Mouse (Mus musculus) ES-E14 (cell line): ENCODE data around the gene Gstt4. TPM values are rescaled to one million over a fixed set of nuclear protein-coding genes. Genes with fewer than 3 reads are reported as not detected.
A peak's percentile ranks its signal among the peaks of the same experiment; 100 is the strongest.

ENCODE experiments used
- DNase-seq: peaks from one replicate; pipeline ENCODE4 v3.0.0-alpha.2; 2013; ENCODE audit warnings: low read depth, low spot score
- H3K27ac ChIP-seq: 2 replicates; pipeline ENCODE4 v1.5.1; 2012; ENCODE audit warnings: low read depth, mild to moderate bottlenecking, low read length, moderate library complexity, mixed read lengths; ENCODE audit not compliant: poor library complexity, insufficient read depth, severe bottlenecking
- H3K36me3 ChIP-seq: 2 replicates; pipeline ENCODE4 v1.6.1; 2012; ENCODE audit warnings: mild to moderate bottlenecking, low read length, moderate library complexity, mixed read lengths; ENCODE audit not compliant: control insufficient read depth, poor library complexity, insufficient read depth, severe bottlenecking
- H3K4me1 ChIP-seq, 2 experiments: fragments of 150-350 bp in 1 of 2; sonication (generic) in 1 of 2; 2 replicates each; pipeline ENCODE4 v1.6.1; 2012; ENCODE audit warnings: low read length in 2 of 2, mild to moderate bottlenecking in 1 of 2, mixed read lengths in 1 of 2; ENCODE audit not compliant: control insufficient read depth in 2 of 2, insufficient read depth in 2 of 2, poor library complexity in 1 of 2
- H3K4me3 ChIP-seq, 2 experiments: fragments of 150-350 bp in 1 of 2; sonication (generic) in 1 of 2; 2 replicates each; pipeline ENCODE4 v1.5.1; 2012; ENCODE audit warnings: low read length in 2 of 2, low read depth in 1 of 2, mild to moderate bottlenecking in 1 of 2, mixed read lengths in 1 of 2; ENCODE audit not compliant: insufficient read depth in 1 of 2, poor library complexity in 1 of 2, severe bottlenecking in 1 of 2
- H3K9ac ChIP-seq: 2 replicates; pipeline ENCODE4 v1.6.1; 2012; ENCODE audit warnings: low read depth, mild to moderate bottlenecking, low read length, mixed read lengths; ENCODE audit not compliant: poor library complexity, insufficient read depth, severe bottlenecking
- H3K9me3 ChIP-seq: fragments of 150-350 bp; sonication (generic); 2 replicates; pipeline ENCODE4 v1.6.1; 2012; ENCODE audit warnings: low read depth, mild to moderate bottlenecking, low read length; ENCODE audit not compliant: control insufficient read depth, insufficient read depth
- CHD2 ChIP-seq: IDR thresholded peaks from 2 replicates; pipeline ENCODE4 v1.6.1; 2014; ENCODE audit warnings: mild to moderate bottlenecking, low read depth, low read length, inconsistent platforms
- HCFC1 ChIP-seq: IDR thresholded peaks from 2 replicates; pipeline ENCODE4 v1.6.1; 2012; ENCODE audit warnings: low read length, inconsistent platforms, borderline replicate concordance; ENCODE audit not compliant: insufficient read depth
- MAFK ChIP-seq: IDR thresholded peaks from 2 replicates; pipeline ENCODE4 v1.6.1; 2014; ENCODE audit warnings: mild to moderate bottlenecking, low read depth, low read length, inconsistent platforms; ENCODE audit not compliant: insufficient read depth
- ZC3H11A ChIP-seq: IDR thresholded peaks from 2 replicates; pipeline ENCODE4 v1.6.1; 2012; ENCODE audit warnings: low read depth, mild to moderate bottlenecking, inconsistent platforms, low read length, borderline replicate concordance
- ZNF384 ChIP-seq: IDR thresholded peaks from 2 replicates; pipeline ENCODE4 v1.6.1; 2012; ENCODE audit warnings: low read depth, low read length, inconsistent platforms
- in situ Hi-C, 2 experiments: fragments of 600-800 bp; cut with MboI; formaldehyde crosslinking; loops; one replicate each; pipeline ENCODE4 v1.15.1; 2025; ENCODE audit warnings: low sequenced_read_pairs in 2 of 2, inconsistent platforms in 1 of 2; ENCODE audit not compliant: unreplicated experiment in 2 of 2
- total RNA-seq: library from RNA; depleted of rRNA; stranded (reverse); fragments of 300-350 nt; gene quantifications from 2 replicates; pipeline ENCODE4 v1.2.3, GENCODE M21; 2012

Gene Gstt4
- total RNA-seq, 1 experiment: not detected

DNA sequence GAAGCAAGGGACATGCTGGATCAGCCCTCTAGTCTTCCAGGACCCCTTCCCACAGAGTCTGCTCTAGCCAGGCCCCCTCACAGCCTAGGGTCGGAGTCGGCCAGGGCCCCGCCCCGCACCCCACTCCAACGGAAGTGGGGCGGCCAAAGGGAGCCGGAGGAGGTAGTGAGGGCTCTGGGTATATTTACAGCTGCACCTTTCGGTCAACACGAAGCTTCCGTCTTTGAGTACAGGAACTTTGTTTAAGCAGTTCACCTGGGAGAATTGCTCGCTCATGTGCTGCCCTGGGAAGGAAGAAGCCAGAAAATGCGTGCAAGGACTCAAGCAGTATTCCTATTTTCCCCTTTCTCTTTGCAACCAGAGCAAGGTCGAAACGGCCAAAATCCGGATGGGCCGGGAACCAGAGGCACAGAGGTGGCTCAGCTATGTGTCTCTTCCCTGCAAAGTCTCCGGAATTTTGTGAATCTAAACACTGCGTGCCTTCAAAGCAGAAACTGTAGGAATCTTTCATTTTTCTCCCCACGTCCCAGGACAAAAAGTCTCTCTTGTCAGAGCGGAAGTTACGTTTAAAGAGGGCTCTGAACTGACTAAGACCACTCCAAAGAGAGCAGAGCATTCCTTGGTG lies 11.2 kb upstream of the Gstt4 start:
- Histone ChIP-seq H3K27ac (peak overlapping the region; percentile 46; the same call in 1 of the 2 replicates), H3K9me3 (no peaks in the 10 kb centered on the region), H3K4me1 (peaks cover 3 to 16% of the 10 kb centered on the region in 2 experiments), H3K9ac (peak overlapping the region; percentile 83), H3K4me3 (peak overlapping the region; percentile 79 to 84), H3K36me3 (peaks cover 3% of the 10 kb centered on the region; the same call in 1 of the 2 replicates)
- in situ Hi-C loops: no loop called here
- TF ChIP-seq HCFC1 (no peak), CHD2 (no peak), MAFK (no peak), ZNF384 (no peak), ZC3H11A (no peak)
- no peak for DNase-seq

DNA sequence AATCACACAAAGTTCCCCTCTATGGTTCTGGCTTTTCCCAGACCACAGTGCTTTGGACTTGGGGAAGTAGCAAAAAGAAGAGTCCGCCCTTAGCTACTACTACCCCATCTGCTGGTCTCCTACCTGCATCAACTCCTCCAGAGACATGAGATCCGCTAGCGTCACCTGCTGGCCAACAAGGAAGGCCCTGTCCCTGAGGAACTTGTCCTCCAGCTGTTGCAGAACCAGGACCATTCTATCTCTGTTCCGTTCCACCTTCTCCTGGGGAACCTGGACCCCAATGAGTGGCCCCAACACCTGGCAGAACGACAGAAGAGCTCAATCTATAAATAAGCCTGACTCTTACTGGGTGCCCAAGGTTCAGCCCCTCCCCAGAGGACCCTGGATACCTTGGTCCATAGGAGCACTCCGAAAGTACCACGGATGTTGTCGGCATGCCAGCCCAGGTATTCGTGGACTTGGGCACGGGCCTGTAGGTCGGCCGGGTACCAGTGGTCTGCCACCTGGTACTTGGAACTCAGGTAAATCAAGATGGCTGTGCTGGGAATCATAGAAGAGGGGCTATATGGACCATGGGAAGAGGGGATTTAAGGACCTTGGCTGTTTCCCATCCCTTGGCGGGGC lies 10.0 kb upstream of the Gstt4 start:
- no peak for DNase-seq

DNA sequence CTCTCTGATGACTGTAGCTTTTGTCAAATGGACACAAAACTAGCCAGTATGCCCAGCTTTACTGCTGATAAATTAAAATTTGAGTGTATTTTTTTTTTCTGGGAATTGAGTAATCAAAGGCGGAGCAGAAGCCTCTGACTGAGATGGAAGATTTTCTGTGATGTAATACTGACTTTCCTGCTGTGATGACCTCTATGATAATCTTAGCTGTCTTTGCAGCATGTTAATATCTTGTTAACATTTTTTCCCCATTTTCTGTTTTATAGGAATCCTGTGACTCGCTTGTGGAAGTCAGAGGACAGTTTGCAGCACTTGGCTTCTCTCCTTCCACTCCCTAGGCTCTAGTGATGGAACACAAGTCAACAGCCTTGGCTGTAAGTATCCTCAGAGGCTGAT lies 7.9 kb upstream of the Gstt4 start:
- Histone ChIP-seq H3K9me3 (no peaks in the 10 kb centered on the region), H3K4me3 (no peak overlapping the region), H3K36me3 (peaks cover 3% of the 10 kb centered on the region; the same call in 1 of the 2 replicates), H3K9ac (no peak overlapping the region), H3K4me1 (peaks cover 0 to 11% of the 10 kb centered on the region in 2 experiments; a peak in 2 of 4 replicates), H3K27ac (no peak overlapping the region)
- TF ChIP-seq ZC3H11A: no peak
- no peak for TF ChIP-seq MAFK
- TF ChIP-seq CHD2: no peak
- TF ChIP-seq HCFC1: no peak
- TF ChIP-seq ZNF384: no peak
- in situ Hi-C loops: no loop called here
- no peak for DNase-seq

More for the DNA sequence above, 10.0 kb upstream of the Gstt4 start:
- Histone ChIP-seq H3K9me3 (no peaks in the 10 kb centered on the region), H3K27ac (peak overlapping the region; percentile 13; the same call in 1 of the 2 replicates), H3K4me1 (peaks cover 3 to 12% of the 10 kb centered on the region in 2 experiments), H3K9ac (no peak overlapping the region), H3K36me3 (peaks cover 3% of the 10 kb centered on the region; the same call in 1 of the 2 replicates), H3K4me3 (no peak overlapping the region)
- in situ Hi-C loops: no loop called here
- TF ChIP-seq HCFC1: no peak
- no peak for TF ChIP-seq MAFK
- peak; percentile 78 for TF ChIP-seq ZC3H11A
- no peak for TF ChIP-seq CHD2

DNA sequence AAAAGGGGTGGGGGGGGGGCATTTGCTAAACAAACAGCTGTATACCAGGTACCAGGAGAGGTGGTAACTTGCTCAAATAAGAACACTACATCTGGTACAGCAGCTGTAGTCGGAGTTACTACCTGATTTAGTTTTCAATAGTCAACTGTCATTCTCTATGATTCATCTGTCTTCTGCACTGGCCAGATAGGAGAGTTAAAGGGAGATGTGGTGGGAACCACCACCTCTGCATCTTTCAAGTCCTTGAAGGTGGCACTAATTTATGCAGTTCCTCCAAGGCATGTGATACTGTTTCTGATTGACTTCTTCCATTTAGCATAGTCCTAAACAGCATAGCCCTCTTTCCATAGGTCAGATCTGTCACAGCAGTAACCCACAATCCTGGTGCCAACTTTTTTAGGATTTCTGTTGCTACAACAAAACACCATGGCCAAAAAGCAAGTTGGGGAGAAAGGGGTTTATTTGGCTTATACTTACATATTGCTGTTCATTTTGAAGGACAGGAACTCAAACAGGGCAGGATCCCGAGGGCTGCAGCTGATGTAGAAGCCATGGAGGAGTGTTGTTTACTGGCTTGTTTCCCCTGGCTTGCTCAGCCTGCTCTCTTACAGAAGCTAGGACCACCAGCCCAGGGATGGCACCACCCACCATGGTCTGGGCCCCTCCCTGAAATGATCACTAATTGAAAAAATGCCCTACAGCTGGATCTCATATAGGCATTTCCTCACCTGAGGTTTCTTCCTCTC lies 7.4 kb upstream of the Gstt4 start:
- no peak overlapping the region for H3K4me3 ChIP-seq
- no peaks in the 10 kb centered on the region for H3K9me3 ChIP-seq
- H3K36me3 ChIP-seq: peaks cover 3% of the 10 kb centered on the region; the same call in 1 of the 2 replicates
- no peak overlapping the region for H3K9ac ChIP-seq
- H3K4me1 ChIP-seq: peaks cover 0 to 11% of the 10 kb centered on the region in 2 experiments; a peak in 2 of 4 replicates
- in situ Hi-C loops: no loop called here
- H3K27ac ChIP-seq: no peak overlapping the region
- TF ChIP-seq ZNF384 (no peak), CHD2 (no peak), MAFK (no peak), ZC3H11A (no peak), HCFC1 (no peak)
- no peak for DNase-seq
